Mouse (Mus musculus) adrenal gland, postnatal 36 days (tissue): ENCODE measurements at regions not wholly inside any gene's neighbourhood (a gene's known extent, or its start where the extent isn't known, plus 50 kb on each side); places are given as distances from the start of the nearest gene placed in this dataset.
A peak's percentile ranks its signal among the peaks of the same experiment; 100 is the strongest.

Experiments
- DNase-seq, 2 experiments: peaks; one replicate each; pipeline ENCODE4 v3.0.0; 2021; ENCODE audit warnings: mixed read lengths in 1 of 2

DNA sequence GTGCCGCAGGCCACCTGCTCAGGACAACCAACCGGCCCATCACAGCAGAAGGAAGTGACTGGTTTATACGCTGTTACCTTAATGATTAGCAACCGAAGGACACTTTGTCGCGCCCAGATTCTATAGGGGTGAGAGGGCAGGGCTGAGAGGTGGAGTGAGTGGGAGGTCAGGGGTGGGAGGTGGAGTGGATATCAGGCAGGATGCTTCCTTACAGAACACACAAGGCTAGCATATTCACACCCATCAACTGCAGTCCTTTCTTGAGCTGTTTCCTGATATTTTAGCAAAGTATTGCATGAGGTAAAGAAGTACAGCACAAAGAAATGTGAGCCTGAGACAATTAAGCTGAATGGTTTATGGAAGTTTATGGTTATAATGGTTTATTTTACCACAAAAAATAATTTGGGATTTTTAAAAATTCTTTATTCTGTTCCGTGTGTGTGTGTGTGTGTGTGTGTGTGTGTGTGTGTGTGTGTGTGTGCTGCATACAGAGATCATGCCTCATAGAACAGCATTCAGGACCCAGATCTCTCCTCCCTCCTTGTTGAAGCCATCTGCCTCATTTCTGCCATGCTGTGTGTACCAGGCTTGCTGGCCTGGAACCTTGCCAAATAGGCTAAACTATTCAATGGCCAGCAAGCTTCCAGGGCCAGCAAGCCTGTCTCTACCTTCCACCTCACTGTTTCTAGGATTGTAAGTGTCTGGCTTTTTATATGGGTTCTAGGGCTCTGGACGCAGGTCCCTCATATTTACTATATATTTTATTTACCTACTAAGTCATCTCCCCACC, 190.5 kb downstream of the Prkcq start:
- peak; percentile 16 to 36 for DNase-seq

- DNase-seq = no peak
Measured at GRCm38 (mm10) chr2:11359280-11359679, 187.4 kb downstream of the Prkcq start.

GRCm38 (mm10) chr2:11356714-11357113, 184.8 kb downstream of the Prkcq start:
- DNase-seq = no peak

DNA sequence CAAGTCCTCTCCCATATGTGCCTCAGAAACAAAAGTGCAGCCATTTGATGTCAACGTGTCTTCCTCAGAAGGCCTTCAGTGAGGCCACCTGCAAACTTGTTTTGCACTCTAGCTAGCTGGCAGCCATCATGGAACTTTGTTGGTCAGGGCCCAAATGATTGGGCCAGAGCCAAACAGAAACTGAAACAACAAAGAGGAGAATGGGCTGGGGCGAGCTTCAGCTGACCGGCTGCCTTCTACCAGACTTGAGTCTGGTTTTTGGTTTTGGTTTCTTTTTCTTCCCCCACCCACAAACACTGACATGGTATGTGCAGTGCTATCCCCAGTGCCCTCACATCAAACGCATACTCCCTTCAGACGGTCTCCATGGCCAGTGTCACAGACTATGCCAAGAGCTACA, 183.7 kb downstream of the Prkcq start:
- DNase-seq = no peak
